Mouse (Mus musculus) forebrain, embryonic 16.5 days (tissue): ENCODE measurements around the gene Tenm2. TPM values are rescaled to one million over a fixed set of nuclear protein-coding genes. Genes with fewer than 3 reads are reported as not detected.

ENCODE experiments used
- ATAC-seq: fragments of 200-750 bp; cut with Nextera tagmentation; 2 replicates; pipeline ENCODE4 v1.8.0; 2017; ENCODE audit warnings: mild to moderate bottlenecking, moderate library complexity
- H3K27ac ChIP-seq: fragments of 300-500 bp; sonication (generic); 2 replicates; pipeline ENCODE4 v1.5.1; 2014; ENCODE audit warnings: low read length, control low read depth
- H3K27me3 ChIP-seq: fragments of 300-500 bp; sonication (generic); replicated peaks from 2 replicates; pipeline ENCODE4 v1.6.1; 2014; ENCODE audit warnings: low read length; ENCODE audit not compliant: control insufficient read depth, insufficient read depth
- H3K36me3 ChIP-seq: fragments of 300-500 bp; sonication (generic); 2 replicates; pipeline ENCODE4 v1.6.1; 2014; ENCODE audit not compliant: control insufficient read depth, insufficient read depth
- H3K4me1 ChIP-seq: fragments of 300-500 bp; sonication (generic); replicated peaks from 2 replicates; pipeline ENCODE4 v1.6.1; 2014; ENCODE audit warnings: low read length; ENCODE audit not compliant: control insufficient read depth, insufficient read depth
- H3K4me2 ChIP-seq: fragments of 300-500 bp; sonication (generic); 2 replicates; pipeline ENCODE4 v1.6.1; 2014; ENCODE audit warnings: mild to moderate bottlenecking, low read length, control low read depth
- H3K4me3 ChIP-seq: fragments of 300-500 bp; sonication (generic); replicated peaks from 2 replicates; pipeline ENCODE4 v1.5.1; 2014; ENCODE audit warnings: mild to moderate bottlenecking, low read length, control low read depth
- H3K9ac ChIP-seq: fragments of 300-500 bp; sonication (generic); replicated peaks from 2 replicates; pipeline ENCODE4 v1.6.1; 2014; ENCODE audit warnings: low read depth, low read length, control low read depth
- H3K9me3 ChIP-seq: fragments of 300-500 bp; sonication (generic); 2 replicates; pipeline ENCODE4 v1.6.1; 2016; ENCODE audit warnings: low read length; ENCODE audit not compliant: control insufficient read depth
- WGBS: fragments of 180-500 bp; shearing (Covaris S2); extraction: QIAGEN DNeasy Blood & Tissue Kit; methylation state at CpG from one replicate; pipeline ENCODE4 v1.1.7; 2014; 5-methylcytosine and 5-hydroxymethylcytosine counted together
- polyA plus RNA-seq: library from polyadenylated mRNA; unstranded; fragments of >200 nt; fragmentation: Nextera tagmentation; extraction: Ambion mirVana; gene quantifications from 2 replicates; pipeline ENCODE4 v1.2.1, GENCODE M21; 2015

Gene Tenm2
- polyA plus RNA-seq, 1 experiment from 2014 or later: 58.7 TPM

DNA sequence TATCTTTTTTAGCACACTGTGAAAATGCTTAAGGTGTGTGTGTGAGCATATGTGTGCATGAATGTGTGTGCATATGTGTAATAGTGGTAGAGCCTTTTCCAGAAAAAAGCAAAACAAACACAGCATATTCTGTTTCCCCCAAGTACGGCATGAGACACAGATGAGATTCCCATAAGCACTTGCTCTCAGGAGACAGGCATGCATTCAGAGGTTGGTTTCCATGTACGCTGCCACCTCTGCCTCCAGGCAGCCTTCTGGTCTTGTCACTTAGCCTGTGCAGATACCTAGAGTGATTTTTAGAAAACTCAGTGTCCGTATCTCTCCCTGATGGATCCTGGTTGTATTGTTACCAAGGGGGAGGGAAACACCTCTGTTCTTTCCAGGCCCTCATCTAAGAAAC, 1013.7 kb downstream of the Tenm2 start:
- Histone ChIP-seq H3K27ac (no peak overlapping the region), H3K27me3 (no peaks in the 10 kb centered on the region), H3K4me3 (no peak overlapping the region), H3K9ac (no peak overlapping the region), H3K36me3 (no peaks in the 10 kb centered on the region), H3K4me1 (peaks cover 20% of the 10 kb centered on the region), H3K4me2 (no peak overlapping the region), H3K9me3 (no peaks in the 10 kb centered on the region)
- ATAC-seq: no peak
- 69% methylated on average over 3 of the region's 3 CpGs for WGBS

DNA sequence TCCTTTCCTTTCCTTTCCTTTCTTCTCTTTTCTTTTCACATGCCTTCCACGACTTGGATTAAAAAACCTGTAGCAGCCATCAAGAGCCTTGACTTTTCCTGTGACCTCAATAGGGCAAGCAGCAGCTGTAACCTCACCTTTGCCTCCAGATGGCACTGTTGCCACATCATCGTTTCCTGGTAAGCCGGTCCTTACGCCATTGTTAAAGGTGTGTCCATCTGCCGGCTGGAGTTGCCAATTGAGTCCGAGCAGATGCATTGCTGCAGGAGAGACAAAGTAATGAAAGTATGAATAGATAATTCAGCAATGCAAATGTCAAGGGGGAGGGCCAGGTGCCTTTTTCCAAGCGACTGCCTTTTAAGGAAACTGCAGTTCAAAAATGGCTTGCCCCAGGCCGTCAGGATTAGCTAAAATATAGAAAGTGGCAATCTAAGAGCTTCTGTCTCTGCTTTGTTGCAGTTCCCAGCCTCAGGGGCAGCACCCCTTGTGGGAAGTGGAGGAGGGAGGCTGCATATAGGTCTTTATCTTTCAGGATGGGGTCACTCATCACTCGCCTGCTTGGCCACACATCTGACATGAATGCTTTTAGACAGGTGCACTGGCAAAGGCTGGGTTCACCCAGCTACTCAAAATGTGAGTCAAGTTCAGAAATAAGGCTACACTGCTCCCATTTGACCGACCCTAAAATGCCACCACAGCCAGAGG, 1014.3 kb downstream of the Tenm2 start:
- Histone ChIP-seq H3K27me3 (no peaks in the 10 kb centered on the region), H3K4me2 (peak overlapping the region; percentile 36; the same call in 1 of the 2 replicates), H3K36me3 (no peaks in the 10 kb centered on the region), H3K9ac (0 out of 2 replicates have a peak overlapping the region, but pooled peaks have one; percentile 36), H3K9me3 (no peaks in the 10 kb centered on the region), H3K27ac (no peak overlapping the region), H3K4me1 (peaks cover 20% of the 10 kb centered on the region), H3K4me3 (peak overlapping the region; percentile 26; the same call in 1 of the 2 replicates)
- peak; percentile 70 for ATAC-seq
- WGBS: 9% methylated on average over 10 of the region's 10 CpGs

DNA sequence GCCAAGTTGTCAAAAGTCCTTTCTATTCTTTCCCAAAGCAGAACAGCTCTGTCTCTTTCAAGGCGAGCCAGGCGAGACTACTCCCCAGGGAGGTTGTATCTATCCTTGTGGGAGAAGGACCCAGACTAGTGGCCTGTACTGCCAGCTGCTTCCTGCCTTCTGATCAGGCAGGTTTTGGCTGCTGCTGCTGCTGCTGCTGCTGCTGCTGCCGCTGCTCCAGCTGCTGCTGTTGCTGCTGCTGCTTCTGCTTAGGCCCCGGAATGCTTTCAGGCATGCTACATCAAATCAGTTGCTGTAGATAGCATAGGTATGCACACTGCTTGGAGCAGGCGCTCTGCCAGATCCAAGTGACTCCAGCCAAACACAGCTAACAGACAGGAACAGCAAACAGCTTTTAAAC, 1015.1 kb downstream of the Tenm2 start:
- Histone ChIP-seq H3K36me3 (no peaks in the 10 kb centered on the region), H3K9me3 (no peaks in the 10 kb centered on the region), H3K9ac (no peak overlapping the region), H3K27ac (peak overlapping the region; percentile 29; the same call in 1 of the 2 replicates), H3K27me3 (no peaks in the 10 kb centered on the region), H3K4me2 (no peak overlapping the region), H3K4me3 (no peak overlapping the region), H3K4me1 (peaks cover 20% of the 10 kb centered on the region)
- 12% methylated on average over 5 of the region's 5 CpGs for WGBS
- peak; percentile 63 for ATAC-seq

DNA sequence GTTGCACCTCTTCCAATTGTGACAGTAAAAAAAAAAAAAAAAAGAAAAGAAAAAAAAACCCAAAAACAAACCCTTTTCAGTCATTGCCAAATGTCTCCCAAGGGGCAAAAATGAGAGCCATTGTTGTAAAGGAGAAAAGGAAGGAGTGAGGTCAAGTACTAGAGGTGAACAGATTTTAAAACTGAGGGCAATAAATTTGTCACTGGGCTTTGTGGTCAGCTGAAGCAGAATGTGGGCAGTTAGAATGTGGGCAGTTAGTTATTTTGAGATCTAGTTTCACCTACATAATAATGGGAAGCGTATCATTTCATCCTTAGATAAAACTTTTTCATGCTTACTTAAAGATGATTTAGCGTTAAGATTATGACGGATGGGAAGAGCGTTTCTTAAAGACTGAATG, 1016.2 kb downstream of the Tenm2 start:
- no peak overlapping the region for H3K9ac ChIP-seq
- H3K4me2 ChIP-seq: no peak overlapping the region
- no peak overlapping the region for H3K4me3 ChIP-seq
- no peaks in the 10 kb centered on the region for H3K27me3 ChIP-seq
- no peak overlapping the region for H3K27ac ChIP-seq
- H3K4me1 ChIP-seq: peaks cover 20% of the 10 kb centered on the region
- 88% methylated on average over 4 of the region's 4 CpGs for whole genome bisulfite sequencing
- no peak for ATAC-seq
- H3K36me3 ChIP-seq: no peaks in the 10 kb centered on the region
- no peaks in the 10 kb centered on the region for H3K9me3 ChIP-seq

DNA sequence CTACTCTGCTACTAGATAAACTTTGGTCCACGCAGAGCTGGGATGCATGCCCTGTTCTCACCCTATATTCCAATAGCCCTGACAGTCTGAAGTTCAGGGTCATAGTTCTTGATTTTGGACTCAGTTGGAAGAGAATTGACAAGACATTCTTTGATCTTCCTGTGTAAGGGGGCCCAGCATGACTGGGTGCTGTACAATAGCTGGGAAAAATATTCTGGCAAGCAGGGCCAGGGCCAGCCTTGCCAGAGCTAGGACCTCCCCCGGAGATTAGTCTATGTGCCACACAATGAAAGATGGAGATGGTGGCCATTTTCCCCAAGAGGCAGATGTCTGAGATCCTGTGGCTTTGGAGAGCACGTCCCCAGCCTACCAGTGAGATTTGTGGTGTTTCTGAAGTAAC, 1021.2 kb downstream of the Tenm2 start:
- no peaks in the 10 kb centered on the region for H3K9me3 ChIP-seq
- H3K27ac ChIP-seq: no peak overlapping the region
- H3K9ac ChIP-seq: no peak overlapping the region
- H3K4me2 ChIP-seq: no peak overlapping the region
- 86% methylated on average over 3 of the region's 3 CpGs for WGBS
- ATAC-seq: no peak
- H3K4me1 ChIP-seq: no peaks in the 10 kb centered on the region; the same call in none of the 2 replicates
- H3K4me3 ChIP-seq: no peak overlapping the region
- H3K36me3 ChIP-seq: no peaks in the 10 kb centered on the region
- H3K27me3 ChIP-seq: no peaks in the 10 kb centered on the region

DNA sequence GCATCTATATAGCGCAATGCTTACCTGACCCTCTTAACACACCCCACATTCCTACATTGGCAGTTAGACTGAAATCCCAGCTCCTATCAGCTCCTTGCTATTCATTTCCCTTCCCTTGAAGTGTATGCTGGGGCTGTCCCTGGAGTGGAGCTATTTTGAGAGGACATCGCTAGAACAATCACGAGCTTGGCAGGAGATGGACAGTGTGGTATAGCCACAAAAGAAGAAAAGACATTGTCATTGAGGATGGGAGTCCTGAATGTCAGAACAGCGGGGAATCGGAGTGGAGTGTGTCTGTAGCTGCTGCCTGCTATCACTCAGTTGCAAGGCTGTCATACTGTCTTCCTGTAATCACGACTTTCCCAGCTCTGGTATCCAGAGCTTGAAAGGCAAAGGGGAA, 1031.4 kb downstream of the Tenm2 start:
- H3K4me1 ChIP-seq: no peaks in the 10 kb centered on the region; the same call in 1 of the 2 replicates
- H3K9ac ChIP-seq: no peak overlapping the region
- no peak for ATAC-seq
- H3K27ac ChIP-seq: no peak overlapping the region
- no peaks in the 10 kb centered on the region for H3K9me3 ChIP-seq
- H3K4me3 ChIP-seq: no peak overlapping the region
- H3K4me2 ChIP-seq: no peak overlapping the region
- peaks cover 5% of the 10 kb centered on the region; the same call in 1 of the 2 replicates for H3K36me3 ChIP-seq
- H3K27me3 ChIP-seq: no peaks in the 10 kb centered on the region
- 74% methylated on average over 6 of the region's 6 CpGs for WGBS

DNA sequence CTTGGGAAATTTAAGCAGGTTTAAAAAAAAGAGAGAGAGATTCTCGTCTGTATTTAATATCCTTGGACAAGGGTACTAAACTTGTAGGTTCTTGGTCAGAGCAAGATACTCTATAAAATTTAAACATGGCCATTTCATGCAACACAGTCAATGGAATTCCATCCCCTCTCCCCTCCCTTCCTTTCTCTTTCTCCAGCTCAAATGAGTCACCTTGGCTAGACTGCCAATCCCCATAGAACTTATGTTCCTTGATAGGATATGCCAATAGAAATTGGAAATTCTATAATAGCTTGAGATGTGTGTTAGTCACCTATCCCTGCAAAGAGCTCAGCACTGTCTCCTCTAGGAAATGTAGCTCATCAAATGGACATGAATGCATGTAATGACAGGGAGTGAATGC, 1031.9 kb downstream of the Tenm2 start:
- H3K9ac ChIP-seq: no peak overlapping the region
- no peak for ATAC-seq
- no peaks in the 10 kb centered on the region; the same call in 1 of the 2 replicates for H3K4me1 ChIP-seq
- H3K4me3 ChIP-seq: no peak overlapping the region
- no peaks in the 10 kb centered on the region for H3K9me3 ChIP-seq
- WGBS: 82% methylated on average over 1 of the region's 1 CpGs
- H3K36me3 ChIP-seq: peaks cover 5% of the 10 kb centered on the region; the same call in 1 of the 2 replicates
- no peaks in the 10 kb centered on the region for H3K27me3 ChIP-seq
- no peak overlapping the region for H3K4me2 ChIP-seq
- no peak overlapping the region for H3K27ac ChIP-seq

DNA sequence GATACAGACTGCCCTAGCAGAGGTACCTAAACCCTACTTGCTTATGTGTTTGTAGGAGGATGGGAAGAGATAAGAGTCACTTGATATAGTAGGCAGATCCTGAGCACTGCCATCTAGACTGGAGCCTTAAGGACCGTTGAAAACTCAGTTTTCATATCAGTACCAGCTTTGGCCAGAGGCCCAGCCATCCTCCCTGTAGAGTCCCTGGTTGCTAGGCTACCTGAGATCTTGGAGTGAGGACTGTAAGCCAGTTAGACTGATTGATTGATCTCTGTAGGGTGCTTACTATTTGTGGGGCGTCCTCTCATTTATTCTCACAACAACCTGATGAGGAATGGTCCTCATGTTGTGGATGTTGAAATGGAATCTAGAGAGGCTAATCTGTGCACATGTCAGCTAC, 1041.4 kb downstream of the Tenm2 start:
- 47% methylated on average over 2 of the region's 2 CpGs for WGBS
- Histone ChIP-seq H3K27me3 (no peaks in the 10 kb centered on the region), H3K9ac (no peak overlapping the region), H3K4me2 (no peak overlapping the region), H3K27ac (no peak overlapping the region), H3K4me1 (no peaks in the 10 kb centered on the region), H3K36me3 (peaks cover 3% of the 10 kb centered on the region; the same call in 1 of the 2 replicates), H3K4me3 (no peak overlapping the region), H3K9me3 (no peaks in the 10 kb centered on the region)
- no peak for ATAC-seq

DNA sequence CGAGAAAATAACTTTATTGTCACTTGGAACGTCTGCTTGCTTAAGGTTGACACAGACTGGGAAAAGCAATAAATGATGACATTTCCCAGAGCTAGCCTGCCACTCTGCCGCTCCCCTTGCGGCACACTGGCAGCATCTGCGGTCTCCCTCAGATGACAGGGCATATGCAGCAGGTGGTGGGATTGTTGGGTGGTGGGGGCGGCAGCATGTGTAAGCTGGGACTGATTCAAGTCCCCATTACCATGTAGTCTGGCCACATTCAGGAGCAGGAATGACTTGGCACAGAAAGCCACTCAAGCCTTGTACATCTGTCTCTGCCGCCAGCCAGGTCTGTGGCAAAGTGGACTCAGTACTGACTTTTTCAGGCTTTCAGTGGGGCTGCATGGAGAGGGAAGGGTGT, 1059.7 kb downstream of the Tenm2 start:
- Histone ChIP-seq H3K36me3 (no peaks in the 10 kb centered on the region), H3K9me3 (0 out of 2 replicates have a peak, but pooled peaks cover 2% of the 10 kb centered on the region), H3K9ac (no peak overlapping the region), H3K27me3 (no peaks in the 10 kb centered on the region), H3K4me1 (peaks cover 11% of the 10 kb centered on the region), H3K27ac (no peak overlapping the region), H3K4me3 (no peak overlapping the region), H3K4me2 (no peak overlapping the region)
- ATAC-seq: peak; percentile 75
- 67% methylated on average over 7 of the region's 7 CpGs for WGBS
